Mouse (Mus musculus): ENCODE measurements around the gene Thpo. TPM values are rescaled to one million over a fixed set of nuclear protein-coding genes. Genes with fewer than 3 reads are reported as not detected.

The Thpo gene
- polyA plus RNA-seq, 1 experiment from 2014 or later, result 1.5 TPM

- Histone ChIP-seq H3K4me3 (replicated peaks; ENCODE audit: low read length) (peak overlapping the region; percentile 79; the same call in 1 of the 2 replicates), H3K9ac (replicated peaks; ENCODE audit: low read depth, low read length) (peak overlapping the region; percentile 92; the same call in 1 of the 2 replicates), H3K27me3 (replicated peaks; ENCODE audit: control insufficient read depth, insufficient read depth, low read length) (no peaks in the 10 kb centered on the region), H3K9me3 (ENCODE audit: control insufficient read depth, low read length) (no peaks in the 10 kb centered on the region), H3K4me2 (ENCODE audit: low read length) (peak overlapping the region; percentile 82), H3K4me1 (replicated peaks; ENCODE audit: control insufficient read depth, insufficient read depth, low read length) (peaks cover 33% of the 10 kb centered on the region), H3K27ac (ENCODE audit: low read length) (peak overlapping the region; percentile 97), H3K36me3 (ENCODE audit: control insufficient read depth, insufficient read depth) (peaks cover 34% of the 10 kb centered on the region)
- no peak for ATAC-seq
- 54% methylated on average over 16 of the region's 16 CpGs for WGBS
Observed at GRCm38 (mm10) chr16:20692241-20692965, 41.9 kb downstream of the Thpo start.

DNA sequence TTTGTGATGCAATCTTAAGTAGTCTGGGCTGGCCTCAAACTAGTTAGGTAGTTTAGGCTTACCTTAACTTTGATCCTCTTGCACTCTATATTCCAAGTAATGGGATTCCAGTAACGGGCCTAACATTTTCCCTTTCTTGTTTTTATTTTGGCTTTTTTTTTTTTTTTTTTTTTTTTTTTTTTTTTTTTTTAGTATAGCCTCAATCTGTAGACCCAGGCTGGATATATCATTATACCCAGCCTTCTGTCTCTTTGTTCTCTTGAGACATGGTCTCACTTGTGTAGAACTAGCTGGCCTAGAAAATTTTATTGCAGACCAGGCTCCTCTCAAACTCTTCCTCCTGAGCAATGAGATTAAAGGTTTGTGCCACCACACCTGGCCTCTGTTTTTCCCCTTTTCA, 42.7 kb downstream of the Thpo start:
- 75% methylated on average over 1 of the region's 1 CpGs for WGBS
- H3K36me3 ChIP-seq (ENCODE audit: control insufficient read depth, insufficient read depth), result peaks cover 41% of the 10 kb centered on the region
- ATAC-seq, result no peak

GRCm38 (mm10) chr16:20690774-20691173, 43.5 kb downstream of the Thpo start:
- no peaks in the 10 kb centered on the region for H3K27me3 ChIP-seq (replicated peaks; ENCODE audit: control insufficient read depth, insufficient read depth, low read length)
- H3K4me3 ChIP-seq (replicated peaks; ENCODE audit: low read length), result no peak overlapping the region
- H3K36me3 ChIP-seq (ENCODE audit: control insufficient read depth, insufficient read depth), result peaks cover 50% of the 10 kb centered on the region
- H3K9ac ChIP-seq (replicated peaks; ENCODE audit: low read depth, low read length), result no peak overlapping the region
- no peaks in the 10 kb centered on the region for H3K9me3 ChIP-seq (ENCODE audit: control insufficient read depth, low read length)
- H3K27ac ChIP-seq (ENCODE audit: low read length), result no peak overlapping the region
- ATAC-seq, result no peak
- peaks cover 25% of the 10 kb centered on the region for H3K4me1 ChIP-seq (replicated peaks; ENCODE audit: control insufficient read depth, insufficient read depth, low read length)
- no peak overlapping the region for H3K4me2 ChIP-seq (ENCODE audit: low read length)
- 93% methylated on average over 3 of the region's 3 CpGs for WGBS

More for the DNA sequence above, 42.7 kb downstream of the Thpo start:
- H3K27me3 ChIP-seq (replicated peaks; ENCODE audit: control insufficient read depth, insufficient read depth, low read length), result no peaks in the 10 kb centered on the region
- no peak overlapping the region for H3K4me3 ChIP-seq (replicated peaks; ENCODE audit: low read length)
- H3K9ac ChIP-seq (replicated peaks; ENCODE audit: low read depth, low read length), result no peak overlapping the region
- H3K27ac ChIP-seq (ENCODE audit: low read length), result no peak overlapping the region
- no peak overlapping the region for H3K4me2 ChIP-seq (ENCODE audit: low read length)
- peaks cover 31% of the 10 kb centered on the region for H3K4me1 ChIP-seq (replicated peaks; ENCODE audit: control insufficient read depth, insufficient read depth, low read length)
- no peaks in the 10 kb centered on the region for H3K9me3 ChIP-seq (ENCODE audit: control insufficient read depth, low read length)

DNA sequence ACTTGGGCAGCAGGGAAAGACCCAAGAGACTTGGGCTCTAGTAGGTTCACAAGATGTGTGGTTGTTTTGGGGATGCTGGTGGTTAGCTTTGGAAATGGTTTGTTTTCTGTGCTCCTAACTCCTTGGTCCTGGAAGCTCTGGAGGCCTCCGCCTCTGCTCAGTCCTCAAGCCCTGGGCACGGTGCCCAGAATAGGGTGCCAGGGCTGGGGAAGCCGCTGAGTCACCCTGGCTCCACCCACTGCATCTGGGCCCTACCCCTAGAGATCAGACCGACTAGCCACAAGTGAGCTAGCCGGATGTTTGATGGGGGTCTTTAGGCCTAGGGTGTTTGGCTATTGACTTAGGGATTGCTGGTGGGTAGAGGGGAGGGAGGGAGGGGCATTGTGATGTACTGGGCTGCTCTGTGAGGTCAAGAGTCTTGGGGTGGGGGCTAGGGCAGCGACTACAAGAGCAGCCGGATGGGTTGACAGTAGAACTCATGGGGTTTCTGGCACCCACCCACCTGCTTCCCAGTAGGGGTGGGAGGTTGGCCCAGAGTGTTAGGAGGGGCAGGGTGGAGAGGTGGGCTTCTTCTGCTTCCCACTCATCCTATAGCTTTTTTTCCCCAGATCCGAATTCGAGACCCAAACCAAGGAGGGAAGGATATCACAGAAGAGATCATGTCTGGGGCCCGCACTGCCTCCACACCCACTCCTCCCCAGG, 56.2 kb downstream of the Thpo start:
- no peak for ATAC-seq
- no peak overlapping the region for H3K9ac ChIP-seq (replicated peaks; ENCODE audit: low read depth, low read length)
- no peaks in the 10 kb centered on the region for H3K9me3 ChIP-seq (ENCODE audit: control insufficient read depth, low read length)
- WGBS, result 65% methylated on average over 10 of the region's 10 CpGs
- H3K27me3 ChIP-seq (replicated peaks; ENCODE audit: control insufficient read depth, insufficient read depth, low read length), result no peaks in the 10 kb centered on the region
- no peak overlapping the region for H3K4me3 ChIP-seq (replicated peaks; ENCODE audit: low read length)
- H3K36me3 ChIP-seq (ENCODE audit: control insufficient read depth, insufficient read depth), result peaks cover 53% of the 10 kb centered on the region
- no peak overlapping the region for H3K4me2 ChIP-seq (ENCODE audit: low read length)
- no peak overlapping the region for H3K27ac ChIP-seq (ENCODE audit: low read length)
- H3K4me1 ChIP-seq (replicated peaks; ENCODE audit: control insufficient read depth, insufficient read depth, low read length), result peaks cover 17% of the 10 kb centered on the region

DNA sequence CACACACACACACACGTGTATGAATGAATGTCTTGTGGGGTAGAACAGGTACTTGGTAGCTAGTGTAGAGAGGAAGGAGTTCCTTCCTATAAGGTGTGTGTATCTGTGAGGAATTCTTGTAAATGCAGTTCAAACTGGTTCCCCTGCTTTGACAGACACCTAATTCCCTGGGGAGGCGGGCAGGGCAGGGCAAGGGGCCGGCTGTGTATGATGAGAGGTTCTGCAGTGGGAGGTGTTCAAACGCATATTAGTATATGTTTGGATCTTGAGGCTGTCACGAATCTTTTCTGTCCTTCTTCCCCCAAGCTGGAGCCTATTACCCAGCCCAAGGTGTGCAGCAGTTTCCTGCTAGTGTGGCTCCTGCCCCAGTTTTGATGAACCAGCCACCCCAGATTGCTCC, 56.9 kb downstream of the Thpo start:
- no peak overlapping the region for H3K9ac ChIP-seq (replicated peaks; ENCODE audit: low read depth, low read length)
- no peak overlapping the region for H3K27ac ChIP-seq (ENCODE audit: low read length)
- no peak overlapping the region for H3K4me3 ChIP-seq (replicated peaks; ENCODE audit: low read length)
- peaks cover 47% of the 10 kb centered on the region for H3K36me3 ChIP-seq (ENCODE audit: control insufficient read depth, insufficient read depth)
- no peak overlapping the region for H3K4me2 ChIP-seq (ENCODE audit: low read length)
- peaks cover 17% of the 10 kb centered on the region for H3K4me1 ChIP-seq (replicated peaks; ENCODE audit: control insufficient read depth, insufficient read depth, low read length)
- ATAC-seq, result no peak
- WGBS, result 87% methylated on average over 5 of the region's 5 CpGs
- no peaks in the 10 kb centered on the region for H3K27me3 ChIP-seq (replicated peaks; ENCODE audit: control insufficient read depth, insufficient read depth, low read length)
- no peaks in the 10 kb centered on the region for H3K9me3 ChIP-seq (ENCODE audit: control insufficient read depth, low read length)

- H3K27ac ChIP-seq (ENCODE audit: low read length), result no peak overlapping the region
- no peak overlapping the region for H3K4me3 ChIP-seq (replicated peaks; ENCODE audit: low read length)
- ATAC-seq, result no peak
- 82% methylated on average over 4 of the region's 4 CpGs for WGBS
- no peaks in the 10 kb centered on the region for H3K27me3 ChIP-seq (replicated peaks; ENCODE audit: control insufficient read depth, insufficient read depth, low read length)
- no peak overlapping the region for H3K9ac ChIP-seq (replicated peaks; ENCODE audit: low read depth, low read length)
- H3K4me1 ChIP-seq (replicated peaks; ENCODE audit: control insufficient read depth, insufficient read depth, low read length), result peaks cover 21% of the 10 kb centered on the region
- peaks cover 40% of the 10 kb centered on the region for H3K36me3 ChIP-seq (ENCODE audit: control insufficient read depth, insufficient read depth)
- no peak overlapping the region for H3K4me2 ChIP-seq (ENCODE audit: low read length)
- H3K9me3 ChIP-seq (ENCODE audit: control insufficient read depth, low read length), result no peaks in the 10 kb centered on the region
Observed at GRCm38 (mm10) chr16:20676702-20677101, 57.6 kb downstream of the Thpo start.

- Histone ChIP-seq H3K4me3 (replicated peaks; ENCODE audit: low read length) (no peak overlapping the region), H3K4me2 (ENCODE audit: low read length) (no peak overlapping the region), H3K27me3 (replicated peaks; ENCODE audit: control insufficient read depth, insufficient read depth, low read length) (no peaks in the 10 kb centered on the region), H3K9me3 (ENCODE audit: control insufficient read depth, low read length) (no peaks in the 10 kb centered on the region), H3K36me3 (ENCODE audit: control insufficient read depth, insufficient read depth) (peaks cover 26% of the 10 kb centered on the region), H3K27ac (ENCODE audit: low read length) (no peak overlapping the region), H3K4me1 (replicated peaks; ENCODE audit: control insufficient read depth, insufficient read depth, low read length) (peaks cover 21% of the 10 kb centered on the region), H3K9ac (replicated peaks; ENCODE audit: low read depth, low read length) (no peak overlapping the region)
- 89% methylated on average over 6 of the region's 6 CpGs for WGBS
- no peak for ATAC-seq
Observed at GRCm38 (mm10) chr16:20675213-20675612, 59.1 kb downstream of the Thpo start.

Other genes with a start within 250 kb of the Thpo start
- 104 and 107 TPM in 2 replicates for gene Eif2b5, start 235.7 kb downstream of the Thpo start, polyA plus RNA-seq (2015; fragmentation: Nextera tagmentation; extraction: Ambion mirVana)
- gene Dvl3, start 217.5 kb downstream of the Thpo start, polyA plus RNA-seq (2015; fragmentation: Nextera tagmentation; extraction: Ambion mirVana), result 30.6 and 37.0 TPM in 2 replicates
- 1,152 and 1,198 TPM in 2 replicates for gene Ap2m1, start 199.0 kb downstream of the Thpo start, polyA plus RNA-seq (2015; fragmentation: Nextera tagmentation; extraction: Ambion mirVana)
- 77.8 and 84.6 TPM in 2 replicates for gene Abcf3, start 185.9 kb downstream of the Thpo start, polyA plus RNA-seq (2015; fragmentation: Nextera tagmentation; extraction: Ambion mirVana)
- 5.4 and 7.3 TPM in 2 replicates for gene Vwa5b2, start 145.0 kb downstream of the Thpo start, polyA plus RNA-seq (2015; fragmentation: Nextera tagmentation; extraction: Ambion mirVana)
- 15.4 and 16.4 TPM in 2 replicates for gene Eef1akmt4, start 122.9 kb downstream of the Thpo start, polyA plus RNA-seq (2015; fragmentation: Nextera tagmentation; extraction: Ambion mirVana)
- gene Gm49333, start 122.9 kb downstream of the Thpo start, polyA plus RNA-seq (2015; fragmentation: Nextera tagmentation; extraction: Ambion mirVana), result not detected in 2 replicates
- gene Alg3, start 122.8 kb downstream of the Thpo start, polyA plus RNA-seq (2015; fragmentation: Nextera tagmentation; extraction: Ambion mirVana), result 30.9 and 34.0 TPM in 2 replicates
- gene Camk2n2, start 113.2 kb downstream of the Thpo start, polyA plus RNA-seq (2015; fragmentation: Nextera tagmentation; extraction: Ambion mirVana), result 18.8 and 22.5 TPM in 2 replicates
- 12.4 and 17.0 TPM in 2 replicates for gene Ece2, start 104.7 kb downstream of the Thpo start, polyA plus RNA-seq (2015; fragmentation: Nextera tagmentation; extraction: Ambion mirVana)
- 401 and 408 TPM in 2 replicates for gene Psmd2, start 82.9 kb downstream of the Thpo start, polyA plus RNA-seq (2015; fragmentation: Nextera tagmentation; extraction: Ambion mirVana)
- 131 and 142 TPM in 2 replicates for gene Eif4g1, start 66.2 kb downstream of the Thpo start, polyA plus RNA-seq (2015; fragmentation: Nextera tagmentation; extraction: Ambion mirVana)
- 57.4 and 65.3 TPM in 2 replicates for gene Fam131a, start 41.3 kb downstream of the Thpo start, polyA plus RNA-seq (2015; fragmentation: Nextera tagmentation; extraction: Ambion mirVana)
- 84.5 and 94.4 TPM in 2 replicates for gene Polr2h, start 16.8 kb downstream of the Thpo start, polyA plus RNA-seq (2015; fragmentation: Nextera tagmentation; extraction: Ambion mirVana)
- 15.9 and 20.8 TPM in 2 replicates for gene Clcn2, start 16.8 kb downstream of the Thpo start, polyA plus RNA-seq (2015; fragmentation: Nextera tagmentation; extraction: Ambion mirVana)
- gene Chrd, start 1.4 kb downstream of the Thpo start, polyA plus RNA-seq (2015; fragmentation: Nextera tagmentation; extraction: Ambion mirVana), result 4.2 and 4.4 TPM in 2 replicates